Mouse (Mus musculus) kidney, adult 8-10 months (tissue): ENCODE measurements around the gene Prokr2.
A peak's percentile ranks its signal among the peaks of the same experiment; 100 is the strongest.

ENCODE experiments used
- DNase-seq, 2 experiments: peaks; one replicate each; pipeline ENCODE4 v3.0.0; 2022

The Prokr2 gene

GRCm38 (mm10) chr2:132385194-132385838 is at the start of gene Prokr2:
Gene Prokr2, minus strand, starts transcription at chr2:132385447.
- no peak for DNase-seq

GRCm38 (mm10) chr2:132427160-132427941 is 42.1 kb upstream of the Prokr2 start:
- no peak for DNase-seq

- DNase-seq: no peak
Measured at GRCm38 (mm10) chr2:132425576-132425975, 40.3 kb upstream of the Prokr2 start.

- DNase-seq: no peak
Measured at GRCm38 (mm10) chr2:132423411-132424047, 38.3 kb upstream of the Prokr2 start.

GRCm38 (mm10) chr2:132422846-132423245 is 37.6 kb upstream of the Prokr2 start:
- DNase-seq: no peak

GRCm38 (mm10) chr2:132418414-132418813 is 33.2 kb upstream of the Prokr2 start:
- no peak for DNase-seq

- DNase-seq: no peak
Measured at GRCm38 (mm10) chr2:132410126-132410525, 24.9 kb upstream of the Prokr2 start.

- no peak for DNase-seq
Measured at GRCm38 (mm10) chr2:132398136-132398535, 12.9 kb upstream of the Prokr2 start.

- DNase-seq: no peak
Measured at GRCm38 (mm10) chr2:132395753-132396152, 10.5 kb upstream of the Prokr2 start.

GRCm38 (mm10) chr2:132390607-132391160 is 5.4 kb upstream of the Prokr2 start:
- no peak for DNase-seq

GRCm38 (mm10) chr2:132389562-132389961 is 4.3 kb upstream of the Prokr2 start:
- peak in 1 of 2 experiments; percentile 6 for DNase-seq

- DNase-seq: no peak
Measured at GRCm38 (mm10) chr2:132384511-132385193, 595 bp downstream of the Prokr2 start.

- DNase-seq: no peak
Measured at GRCm38 (mm10) chr2:132382308-132382707, 2.9 kb downstream of the Prokr2 start.

GRCm38 (mm10) chr2:132379690-132380089 is 5.6 kb downstream of the Prokr2 start:
- DNase-seq: no peak

- DNase-seq: no peak
Measured at GRCm38 (mm10) chr2:132378602-132379150, 6.6 kb downstream of the Prokr2 start.

GRCm38 (mm10) chr2:132377436-132377835 is 7.8 kb downstream of the Prokr2 start:
- DNase-seq: no peak

GRCm38 (mm10) chr2:132375721-132376120 is 9.5 kb downstream of the Prokr2 start:
- DNase-seq: no peak

- DNase-seq: no peak
Measured at GRCm38 (mm10) chr2:132375135-132375534, 10.1 kb downstream of the Prokr2 start.

GRCm38 (mm10) chr2:132373748-132374147 is 11.5 kb downstream of the Prokr2 start:
- DNase-seq: no peak

GRCm38 (mm10) chr2:132368433-132368832 is 16.8 kb downstream of the Prokr2 start:
- DNase-seq: no peak

- DNase-seq: no peak
Measured at GRCm38 (mm10) chr2:132343846-132344245, 41.4 kb downstream of the Prokr2 start.

GRCm38 (mm10) chr2:132341293-132341692 is 44.0 kb downstream of the Prokr2 start:
- DNase-seq: no peak

GRCm38 (mm10) chr2:132340350-132340749 is 44.9 kb downstream of the Prokr2 start:
- no peak for DNase-seq
